Mouse (Mus musculus) adrenal gland, postnatal 25 days (tissue): ENCODE data around the gene Snx25. TPM values are rescaled to one million over a fixed set of nuclear protein-coding genes. Genes with fewer than 3 reads are reported as not detected.
A peak's percentile ranks its signal among the peaks of the same experiment; 100 is the strongest.

Source experiments
- DNase-seq: peaks from one replicate; pipeline ENCODE4 v3.0.0; 2021; ENCODE audit warnings: mixed read lengths
- long read RNA-seq: library from polyadenylated mRNA; stranded (forward); transcript quantifications from one replicate; pipeline ENCODE4 v2.0.0, GENCODE M21; 2021
- total RNA-seq: library from RNA; stranded (reverse); gene quantifications from 2 replicates; pipeline ENCODE4 v1.2.3, GENCODE M21; 2021

Gene Snx25
- 17.3 and 17.9 TPM in 2 replicates for total RNA-seq
- long read RNA-seq, transcript Snx25-203 (19 exons, 3,445 nt), result major isoform, 39 of 47 reads
- long read RNA-seq, partial matches to known transcripts, result 3 of 47 reads
- long read RNA-seq, other reads (novel, unspliced or antisense), result 5 of 47 reads

GRCm38 (mm10) chr8:46152064-46153031 is at the start of gene Snx25:
Gene Snx25 (minus strand): TSS chr8:46152159.
- peak; percentile 94 for DNase-seq

- no peak for DNase-seq
Measured at GRCm38 (mm10) chr8:46197673-46198072, 45.7 kb upstream of the Snx25 start.

GRCm38 (mm10) chr8:46196877-46197276 is 44.9 kb upstream of the Snx25 start:
- no peak for DNase-seq

GRCm38 (mm10) chr8:46193100-46193499 is 41.1 kb upstream of the Snx25 start:
- DNase-seq, result no peak

DNA sequence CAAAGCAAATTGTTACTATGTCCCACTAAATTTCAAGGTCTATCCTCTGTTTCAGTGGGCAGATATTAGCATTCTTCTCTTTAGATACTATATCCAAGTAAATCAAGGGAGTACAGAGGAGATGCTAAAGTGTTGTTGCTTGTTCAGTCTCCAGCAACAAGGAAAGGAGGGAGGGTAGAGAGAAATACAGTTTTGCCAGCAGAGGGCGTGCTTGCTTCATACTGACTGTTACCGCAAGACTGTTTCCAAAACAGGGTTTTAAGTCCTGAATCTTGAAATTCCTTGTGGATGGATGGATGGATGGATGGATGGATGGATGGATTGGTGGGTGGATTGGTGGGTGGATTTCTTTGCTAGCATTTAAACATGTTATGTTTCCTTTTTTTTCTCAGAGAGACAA is 33.4 kb upstream of the Snx25 start:
- peak; percentile 64 for DNase-seq

DNA sequence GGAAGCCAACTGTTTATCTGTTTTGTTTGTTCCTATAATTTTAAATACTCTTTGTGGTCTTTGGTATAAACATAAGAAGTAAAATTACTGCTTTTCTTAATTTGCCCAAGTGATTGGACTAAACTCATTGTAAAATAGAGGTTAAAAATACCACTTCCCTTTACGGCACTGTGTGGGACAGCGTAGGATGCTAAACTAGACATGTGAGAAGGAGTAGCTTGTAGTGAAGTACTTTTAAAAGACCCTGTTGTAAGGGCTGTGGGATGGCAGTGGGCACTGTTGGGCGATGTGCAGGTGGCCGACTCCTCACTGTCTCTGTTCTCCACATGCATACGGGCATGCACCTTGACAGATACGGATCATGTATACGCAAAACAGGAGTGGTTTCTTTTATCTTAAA is 28.2 kb upstream of the Snx25 start:
- no peak for DNase-seq

DNA sequence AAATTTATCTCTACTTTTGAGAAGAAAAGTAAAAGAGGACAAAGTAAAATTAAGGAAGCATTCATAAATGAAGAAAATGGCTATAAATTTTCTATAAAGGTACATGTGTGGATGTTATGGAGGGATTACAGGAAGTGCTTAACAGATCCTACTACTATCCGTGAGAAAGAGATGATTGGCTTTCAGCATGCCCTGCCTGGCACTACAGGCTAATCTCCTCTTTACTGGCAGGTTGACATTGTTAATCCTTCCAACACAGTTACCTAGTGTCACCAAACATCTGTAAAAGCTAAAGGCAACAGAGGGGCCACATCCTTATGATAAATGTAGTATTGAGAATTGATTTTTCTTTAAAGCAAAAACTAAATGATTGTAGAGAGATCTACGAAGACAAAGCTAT is 21.7 kb upstream of the Snx25 start:
- no peak for DNase-seq

GRCm38 (mm10) chr8:46163870-46164190 is 11.9 kb upstream of the Snx25 start:
- DNase-seq, result no peak

GRCm38 (mm10) chr8:46162953-46163869 is 11.3 kb upstream of the Snx25 start:
- peak; percentile 98 for DNase-seq

GRCm38 (mm10) chr8:46153042-46153441 is 1.1 kb upstream of the Snx25 start:
- no peak for DNase-seq

- peak; percentile 57 for DNase-seq
Measured at GRCm38 (mm10) chr8:46151202-46152062, 527 bp downstream of the Snx25 start, which contains the start of gene Cfap97. Gene Cfap97 (plus strand): TSS chr8:46151771.

GRCm38 (mm10) chr8:46149782-46150181 is 2.2 kb downstream of the Snx25 start:
- DNase-seq, result no peak

DNA sequence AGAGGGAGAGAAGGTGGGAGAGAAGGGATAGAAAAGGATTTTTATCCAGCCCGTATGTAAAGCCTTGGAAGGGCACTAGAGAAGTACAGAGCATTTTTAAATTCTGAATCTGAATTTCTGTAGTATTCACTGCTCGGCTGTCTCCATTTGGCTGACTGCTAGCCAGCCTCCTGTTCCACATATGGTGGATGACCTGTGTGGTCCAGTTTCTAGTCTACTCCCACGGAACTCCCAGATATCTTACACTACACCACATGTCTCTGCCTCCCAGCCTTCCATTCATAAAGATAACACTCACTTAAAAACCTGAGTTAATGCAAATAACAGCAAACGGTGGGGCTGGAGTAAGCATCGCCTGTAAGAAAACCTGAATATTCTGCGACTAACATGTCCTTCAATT is 2.7 kb downstream of the Snx25 start:
- no peak for DNase-seq

- no peak for DNase-seq
Measured at GRCm38 (mm10) chr8:46146173-46146572, 5.8 kb downstream of the Snx25 start.

DNA sequence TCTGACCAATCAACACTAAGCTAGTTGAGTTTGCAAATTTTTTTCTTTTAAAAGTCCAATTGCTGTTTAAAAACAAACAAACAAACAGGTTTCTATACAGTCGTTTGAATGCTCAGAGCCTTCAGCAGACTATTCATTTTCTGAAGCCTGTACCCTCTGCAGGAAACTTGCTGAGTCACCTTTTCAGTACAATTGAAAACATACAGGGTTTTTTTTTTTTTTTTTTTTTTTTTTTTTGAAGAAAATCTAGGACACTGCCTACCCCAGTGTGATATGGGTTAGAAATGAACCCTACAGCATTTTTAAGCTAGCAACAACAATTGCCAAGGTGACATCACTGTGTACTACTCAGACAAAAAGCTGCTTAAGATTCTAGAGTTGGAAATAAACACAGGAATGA is 8.0 kb downstream of the Snx25 start:
- no peak for DNase-seq

DNA sequence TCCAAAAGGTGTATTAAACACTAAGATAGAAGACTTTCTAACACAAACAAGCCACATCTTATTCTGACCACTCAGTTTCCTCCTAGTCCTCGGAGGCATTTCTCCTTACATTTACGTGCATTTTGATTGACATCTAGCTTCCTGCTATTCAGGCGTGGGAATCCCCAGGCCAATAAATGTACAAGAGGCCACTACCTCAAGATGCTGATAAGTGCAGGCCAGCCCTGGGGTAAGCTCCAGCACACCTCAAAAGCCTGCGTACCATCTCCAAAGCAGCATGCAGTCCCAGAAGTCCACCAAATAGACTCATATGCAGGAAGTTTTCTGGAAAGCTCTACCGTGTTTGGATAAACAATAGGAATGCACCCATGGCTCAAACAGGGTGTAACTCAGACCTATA is 8.5 kb downstream of the Snx25 start:
- no peak for DNase-seq

DNA sequence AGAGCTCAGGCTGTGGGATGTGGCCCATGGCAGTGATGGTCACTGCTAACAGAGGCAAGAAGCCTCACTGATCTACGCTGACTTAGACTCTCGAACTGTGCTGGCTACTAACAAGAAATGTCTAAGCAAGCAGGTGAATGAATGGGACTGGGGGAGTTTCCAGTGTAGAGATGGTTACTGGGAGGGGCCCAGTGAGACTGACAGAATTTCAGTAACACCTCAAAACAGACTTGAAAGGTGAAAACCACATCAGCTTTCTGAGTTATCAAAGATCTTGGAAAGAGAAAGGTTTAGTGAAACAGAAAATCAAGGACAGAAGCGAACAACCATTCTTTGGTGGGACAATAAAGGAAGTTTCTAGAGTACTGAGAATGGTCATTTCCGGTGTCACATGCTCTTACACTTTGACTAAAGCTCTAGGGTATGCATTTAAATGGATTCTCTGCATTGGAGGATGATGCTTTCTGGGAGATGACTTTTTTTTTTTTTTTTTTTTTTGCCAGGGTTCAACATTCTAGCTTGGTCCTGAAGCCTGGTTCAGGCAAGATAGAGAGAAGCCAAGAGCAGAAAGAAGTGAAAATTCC is 9.4 kb downstream of the Snx25 start:
- DNase-seq, result no peak

GRCm38 (mm10) chr8:46141688-46142087 is 10.3 kb downstream of the Snx25 start:
- no peak for DNase-seq

GRCm38 (mm10) chr8:46140376-46141120 is 11.4 kb downstream of the Snx25 start:
- DNase-seq, result no peak

- DNase-seq, result no peak
Measured at GRCm38 (mm10) chr8:46137843-46138596, 13.9 kb downstream of the Snx25 start.
